Mouse (Mus musculus) liver, postnatal 0 days (tissue): ENCODE measurements around the gene Olfr1016.

Experiments
- CTCF ChIP-seq: sonication (generic); IDR thresholded peaks from 2 replicates; pipeline ENCODE4 v1.5.1; 2016; ENCODE audit warnings: antibody characterized with exemption, low read depth
- EP300 ChIP-seq: IDR thresholded peaks from 2 replicates; pipeline ENCODE4 v1.6.1; 2016; ENCODE audit warnings: antibody characterized with exemption, low read depth, mild to moderate bottlenecking

DNA sequence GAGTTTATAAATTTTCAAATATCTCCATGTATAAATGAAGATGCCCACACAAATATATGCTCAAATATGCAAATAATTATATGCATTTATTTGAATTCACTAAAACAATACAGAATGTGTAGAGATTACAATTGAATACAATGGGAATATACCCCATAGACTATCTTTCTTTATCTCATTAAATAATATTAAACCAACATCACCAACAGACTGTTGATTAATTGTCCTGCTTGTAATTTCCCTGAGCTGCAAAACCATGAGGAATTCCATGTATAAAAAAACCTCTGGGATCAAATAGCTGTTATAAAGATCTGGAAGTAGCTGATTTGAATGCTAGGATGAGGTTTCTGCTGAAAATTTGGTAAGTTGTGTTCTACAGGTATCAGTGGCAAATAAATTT lies 35.5 kb downstream of the Olfr1016 start, which contains the start of gene Olfr1013:
- TF ChIP-seq CTCF (no peak), EP300 (no peak)
